Mouse (Mus musculus): ENCODE measurements around the gene Cenpx.
"Not testable (repeated sequence)": the region's sequence is repeated elsewhere in the genome, so short reads cannot be mapped to it uniquely, and the experiment has no call there.

The Cenpx gene

GRCm38 (mm10) chr11:120713580-120714518 is at the start of gene Cenpx, which contains the start of gene Lrrc45:
TSS of gene Cenpx (minus strand) at chr11:120713738.
TSS of gene Lrrc45 (plus strand) at chr11:120713925.
- DNase-seq = peak; percentile 100

GRCm38 (mm10) chr11:120762672-120763041 is 49.1 kb upstream of the Cenpx start, which contains the start of gene Hmga1b:
TSS of gene Hmga1b (plus strand) at chr11:120762794.
- not testable (repeated sequence) for DNase-seq

GRCm38 (mm10) chr11:120761811-120762671 is 48.5 kb upstream of the Cenpx start:
- DNase-seq = no peak

GRCm38 (mm10) chr11:120760236-120760635 is 46.7 kb upstream of the Cenpx start:
- no peak for DNase-seq

- no peak for DNase-seq
Observed at GRCm38 (mm10) chr11:120751606-120752005, 38.1 kb upstream of the Cenpx start.

GRCm38 (mm10) chr11:120749430-120749829 is 35.9 kb upstream of the Cenpx start:
- DNase-seq = peak; percentile 43

- DNase-seq = no peak
Observed at GRCm38 (mm10) chr11:120747974-120748373, 34.4 kb upstream of the Cenpx start.

- DNase-seq = no peak
Observed at GRCm38 (mm10) chr11:120744121-120744701, 30.7 kb upstream of the Cenpx start.

- no peak for DNase-seq
Observed at GRCm38 (mm10) chr11:120740981-120741380, 27.4 kb upstream of the Cenpx start.

GRCm38 (mm10) chr11:120736424-120736823 is 22.9 kb upstream of the Cenpx start:
- no peak for DNase-seq

- no peak for DNase-seq
Observed at GRCm38 (mm10) chr11:120733521-120733920, 20.0 kb upstream of the Cenpx start.

GRCm38 (mm10) chr11:120731858-120732680 is 18.5 kb upstream of the Cenpx start, which contains the start of gene Cbr2:
TSS of gene Cbr2 (minus strand) at chr11:120732114.
- DNase-seq = no peak

- DNase-seq = no peak
Observed at GRCm38 (mm10) chr11:120731395-120731794, 17.9 kb upstream of the Cenpx start.

GRCm38 (mm10) chr11:120730331-120730870 is 16.9 kb upstream of the Cenpx start:
- no peak for DNase-seq

- peak; percentile 81 for DNase-seq
Observed at GRCm38 (mm10) chr11:120729432-120730050, 16.0 kb upstream of the Cenpx start.

- DNase-seq = no peak
Observed at GRCm38 (mm10) chr11:120728530-120729240, 15.1 kb upstream of the Cenpx start.

- no peak for DNase-seq
Observed at GRCm38 (mm10) chr11:120727564-120727963, 14.0 kb upstream of the Cenpx start.

- peak; percentile 91 for DNase-seq
Observed at GRCm38 (mm10) chr11:120727169-120727527, 13.6 kb upstream of the Cenpx start, which contains the start of gene Dcxr. TSS of gene Dcxr (minus strand) at chr11:120727281.

- no peak for DNase-seq
Observed at GRCm38 (mm10) chr11:120726243-120727168, 13.0 kb upstream of the Cenpx start.
